Mouse (Mus musculus) T-helper 17 cell (primary cell): ENCODE measurements around the gene Arl15.

ENCODE experiments used
- in situ Hi-C, 2 experiments: fragments of 300-600 bp; cut with MboI, MseI; formaldehyde crosslinking; loops; 1 replicate in 1 of 2; 2 replicates in 1 of 2; pipeline ENCODE4 v1.15.1; 2025; ENCODE audit warnings: high pct_unique_total_duplicates in 2 of 2

Gene Arl15

GRCm38 (mm10) chr13:113842411-113843309 lies 48.4 kb downstream of the Arl15 start:
- in situ Hi-C loops = loop anchor here in 1 of 2 experiments (5.0 kb wide), 1 partner anchor 395 kb away; no protein-coding TSS in a partner anchor

GRCm38 (mm10) chr13:113843310-113843649 lies 49.0 kb downstream of the Arl15 start:
- in situ Hi-C loops = loop anchor here in 1 of 2 experiments (5.0 kb wide), 1 partner anchor 396 kb away; no protein-coding TSS in a partner anchor

DNA sequence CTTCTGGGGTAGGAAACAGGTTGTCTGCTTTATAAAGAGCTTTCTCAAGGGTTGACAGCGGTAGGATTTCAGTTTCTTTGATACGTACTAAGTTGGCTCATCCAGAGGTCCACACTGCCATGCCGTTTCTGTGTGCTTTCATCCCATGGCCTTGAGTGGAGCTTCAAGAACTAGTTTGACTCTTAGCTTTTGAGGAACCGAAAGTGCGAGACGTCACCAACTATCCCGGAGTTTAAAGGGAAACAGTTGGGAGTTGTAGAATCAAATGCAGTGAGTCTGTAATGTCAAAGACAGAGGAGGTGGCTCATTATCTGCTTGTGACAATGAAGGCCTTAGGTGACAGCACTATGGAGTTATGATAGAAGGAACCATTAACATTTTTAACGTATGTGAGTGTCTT lies 49.6 kb downstream of the Arl15 start:
- in situ Hi-C loops = loop anchor here in 1 of 2 experiments (5.0 kb wide), 1 partner anchor 397 kb away; no protein-coding TSS in a partner anchor

- in situ Hi-C loops = loop anchor here in 1 of 2 experiments (5.0 kb wide), 1 partner anchor 397 kb away; no protein-coding TSS in a partner anchor
Observed at GRCm38 (mm10) chr13:113844717-113845116, 50.4 kb downstream of the Arl15 start.

- in situ Hi-C loops = no loop called here
Observed at GRCm38 (mm10) chr13:113845229-113845628, 50.9 kb downstream of the Arl15 start.

GRCm38 (mm10) chr13:113846413-113846812 lies 52.1 kb downstream of the Arl15 start:
- in situ Hi-C loops = no loop called here

- in situ Hi-C loops = no loop called here
Observed at GRCm38 (mm10) chr13:113850431-113851034, 56.2 kb downstream of the Arl15 start.

GRCm38 (mm10) chr13:113851602-113852375 lies 57.5 kb downstream of the Arl15 start:
- in situ Hi-C loops = no loop called here

GRCm38 (mm10) chr13:113852376-113852666 lies 58.0 kb downstream of the Arl15 start:
- in situ Hi-C loops = no loop called here

- in situ Hi-C loops = no loop called here
Observed at GRCm38 (mm10) chr13:113854146-113854545, 59.8 kb downstream of the Arl15 start.

DNA sequence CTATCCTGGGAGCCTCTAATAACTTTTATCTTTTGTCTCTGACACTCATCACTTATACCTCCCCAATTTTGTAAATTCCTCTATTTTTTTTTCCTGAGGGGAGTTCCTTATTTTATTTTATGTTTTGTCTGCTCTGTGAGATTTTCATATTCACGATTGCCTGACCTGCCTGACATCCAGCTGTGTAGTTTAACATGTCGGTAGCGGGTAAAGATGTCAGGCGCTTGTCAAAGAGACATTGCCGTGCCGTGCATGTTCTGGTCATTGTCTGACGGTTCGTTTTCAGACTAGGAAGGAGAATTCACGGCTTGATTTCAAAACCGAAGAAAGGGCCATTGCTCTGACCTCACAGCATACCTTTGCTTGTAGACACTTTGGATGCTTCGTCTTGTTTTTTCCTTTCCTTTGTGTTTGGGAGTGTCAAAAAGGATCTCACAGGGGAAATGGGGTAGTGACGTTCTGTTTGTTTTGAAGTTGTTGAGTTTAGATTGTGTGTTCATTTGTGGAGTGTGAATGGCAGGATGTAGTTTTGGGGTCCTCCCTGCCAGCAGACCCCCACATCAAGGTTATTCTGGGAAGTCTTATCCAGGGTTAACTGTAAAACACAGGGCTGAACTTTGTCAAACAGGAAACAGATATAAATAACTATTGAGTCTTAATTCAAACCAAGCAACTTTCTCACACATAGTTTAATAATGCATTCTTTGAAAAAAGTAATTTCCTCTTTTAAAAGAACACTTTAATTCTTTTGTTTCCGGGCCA lies 60.4 kb downstream of the Arl15 start:
- in situ Hi-C loops = no loop called here

DNA sequence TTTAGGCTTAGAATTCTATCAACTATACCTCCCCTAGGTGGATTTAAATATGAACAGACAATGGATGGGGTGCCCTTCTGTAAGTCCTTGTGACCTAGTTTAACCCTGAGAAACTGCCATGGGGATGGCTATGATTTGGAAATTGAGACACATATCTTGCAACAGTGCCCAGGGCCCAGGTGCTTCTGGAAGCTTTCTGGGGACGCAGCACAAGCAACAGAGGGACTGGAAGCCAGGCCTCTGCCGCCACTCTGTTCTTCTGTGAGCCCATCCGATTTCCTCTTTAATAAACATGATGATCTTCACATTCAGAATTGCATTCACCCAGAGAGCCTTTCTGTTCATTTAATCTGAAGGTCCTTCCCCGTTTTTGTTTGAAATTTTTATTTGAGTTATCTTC lies 62.6 kb downstream of the Arl15 start:
- in situ Hi-C loops = no loop called here

DNA sequence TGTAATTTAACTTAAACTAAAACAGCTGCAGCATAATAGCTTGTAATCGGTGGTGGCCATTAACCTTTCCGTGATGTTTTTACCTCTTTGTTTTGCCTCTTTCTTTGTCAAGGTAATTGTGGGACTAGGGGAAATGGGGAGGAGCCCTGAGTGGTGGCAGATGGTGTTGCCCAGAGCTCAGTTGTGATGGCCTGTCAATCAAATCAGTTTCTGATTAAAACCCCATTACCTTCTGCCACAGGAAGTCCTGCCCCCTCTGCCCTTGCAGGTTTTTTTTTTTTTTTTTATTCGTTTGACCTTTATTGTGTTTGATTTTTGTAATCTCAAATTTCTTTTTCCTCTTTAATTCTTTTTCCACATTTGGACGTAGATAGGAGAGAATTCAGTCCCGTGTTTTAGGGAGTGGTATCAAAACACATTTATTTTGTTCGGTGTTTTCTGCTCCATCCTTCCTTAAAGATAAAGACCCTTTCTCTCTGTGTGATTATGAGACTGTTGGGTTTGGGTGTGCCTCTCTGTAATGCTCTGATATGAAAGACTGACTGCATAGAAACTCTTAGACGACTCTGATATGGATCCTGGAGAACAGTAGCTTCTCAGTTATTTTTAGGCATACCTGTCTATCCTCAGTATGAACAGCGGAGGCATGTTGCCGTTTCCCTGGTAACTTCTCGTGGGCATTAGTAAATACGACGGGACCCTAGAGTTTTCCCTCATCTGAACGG lies 64.5 kb downstream of the Arl15 start:
- in situ Hi-C loops = no loop called here

DNA sequence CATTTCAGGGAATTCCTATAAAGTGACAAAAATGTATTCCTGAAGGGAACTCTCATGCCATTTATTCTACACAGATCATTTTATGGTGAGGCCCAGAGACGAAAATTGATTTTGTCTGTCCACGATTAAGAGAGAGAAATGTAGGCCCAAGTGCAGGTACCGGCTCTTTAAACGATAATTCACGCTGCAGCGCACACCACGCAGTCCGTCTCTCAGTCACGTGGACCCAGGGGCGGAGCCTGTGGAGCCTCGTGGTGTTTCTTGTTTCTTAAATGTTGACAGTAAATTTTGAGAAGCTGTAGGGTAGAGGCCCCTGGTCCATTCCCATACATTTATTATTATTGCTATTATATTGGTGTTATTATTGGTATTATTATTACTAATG lies 65.1 kb downstream of the Arl15 start:
- in situ Hi-C loops = no loop called here

- in situ Hi-C loops = loop anchor here in 1 of 2 experiments (5.0 kb wide), 1 partner anchor 164 kb away; no protein-coding TSS in a partner anchor
Observed at GRCm38 (mm10) chr13:113860816-113861215, 66.5 kb downstream of the Arl15 start.

DNA sequence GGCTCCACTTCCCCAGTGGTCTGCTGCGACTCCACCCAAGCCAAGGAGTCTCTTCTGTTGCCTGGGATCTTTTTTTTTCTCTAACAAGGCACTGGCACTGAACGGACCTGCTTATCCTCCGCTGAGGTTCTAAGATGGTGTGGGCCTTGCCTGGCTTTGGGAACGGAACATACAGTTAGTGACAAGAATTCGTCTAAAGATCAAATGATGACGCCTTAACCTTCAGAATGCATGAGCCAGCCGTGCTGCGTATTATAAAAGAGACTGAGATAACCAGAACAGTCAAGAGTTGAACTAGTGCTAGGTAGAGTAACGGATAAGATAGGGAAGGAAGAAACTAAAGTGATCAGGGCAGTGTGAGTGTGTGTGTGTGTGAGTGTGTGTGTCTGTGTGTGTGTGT lies 66.9 kb downstream of the Arl15 start:
- in situ Hi-C loops = loop anchor here in 1 of 2 experiments (5.0 kb wide), 1 partner anchor 164 kb away; no protein-coding TSS in a partner anchor

DNA sequence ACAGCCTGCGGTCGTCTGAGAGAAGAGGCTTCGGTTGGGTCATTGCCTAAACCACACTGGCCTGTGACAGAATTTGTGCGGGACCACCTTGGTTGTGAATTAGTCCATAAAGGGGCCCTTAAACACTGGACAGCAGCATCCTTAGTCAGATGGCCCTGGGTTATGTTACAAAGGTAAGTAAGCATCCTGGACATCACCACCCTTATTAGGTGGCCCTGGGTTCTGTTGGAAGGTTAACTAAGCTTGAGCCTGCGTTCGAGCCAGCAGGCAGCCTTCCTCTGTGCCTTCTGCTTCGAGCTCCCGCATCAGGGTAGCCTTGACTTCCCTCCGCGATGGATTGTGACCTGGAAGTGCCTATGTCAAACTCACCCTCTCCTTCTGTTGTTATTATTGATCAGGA lies 68.6 kb downstream of the Arl15 start:
- in situ Hi-C loops = loop anchor here in 1 of 2 experiments (5.0 kb wide), 1 partner anchor 166 kb away; no protein-coding TSS in a partner anchor

DNA sequence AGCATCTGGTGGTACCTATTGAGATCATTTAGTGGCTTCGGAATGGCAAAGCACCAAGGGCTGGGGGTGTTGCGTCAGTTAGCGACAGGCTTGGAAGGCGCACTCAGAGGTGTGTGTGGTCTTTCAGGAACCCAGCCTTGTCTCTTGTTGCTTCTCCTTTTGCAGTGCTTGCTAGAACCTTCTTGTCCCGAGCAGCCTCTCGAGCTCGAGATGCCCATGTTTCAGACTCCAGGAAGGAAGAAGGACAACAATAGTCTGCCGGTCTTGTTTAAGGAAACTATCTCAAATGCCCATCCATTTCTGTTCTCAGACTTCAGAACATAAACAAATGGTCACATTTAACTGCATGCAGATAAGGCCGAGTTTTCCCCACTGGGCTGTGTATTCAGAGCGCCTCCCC lies 69.4 kb downstream of the Arl15 start:
- in situ Hi-C loops = loop anchor here in 1 of 2 experiments (5.0 kb wide), 1 partner anchor 166 kb away; no protein-coding TSS in a partner anchor

DNA sequence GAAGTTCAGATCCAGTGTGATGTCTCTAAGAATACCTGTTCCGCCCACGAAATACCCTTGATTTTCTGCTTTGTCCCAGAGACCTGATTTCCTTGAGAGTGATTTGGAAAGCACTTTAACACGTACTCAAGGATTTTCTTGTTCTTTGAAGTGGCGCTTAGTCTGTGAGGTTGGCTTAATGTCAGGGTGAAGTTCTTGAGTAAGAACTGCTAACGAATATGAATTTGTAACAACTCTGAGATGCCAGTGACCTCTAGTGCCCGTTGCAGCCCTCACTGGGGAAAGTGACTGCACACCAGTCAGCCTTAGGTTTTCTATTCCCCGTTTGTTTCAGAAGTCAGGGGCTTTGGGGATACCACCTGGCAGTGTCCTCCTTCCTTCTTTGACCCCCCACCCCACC lies 70.0 kb downstream of the Arl15 start:
- in situ Hi-C loops = loop anchor here in 1 of 2 experiments (5.0 kb wide), 1 partner anchor 167 kb away; no protein-coding TSS in a partner anchor

DNA sequence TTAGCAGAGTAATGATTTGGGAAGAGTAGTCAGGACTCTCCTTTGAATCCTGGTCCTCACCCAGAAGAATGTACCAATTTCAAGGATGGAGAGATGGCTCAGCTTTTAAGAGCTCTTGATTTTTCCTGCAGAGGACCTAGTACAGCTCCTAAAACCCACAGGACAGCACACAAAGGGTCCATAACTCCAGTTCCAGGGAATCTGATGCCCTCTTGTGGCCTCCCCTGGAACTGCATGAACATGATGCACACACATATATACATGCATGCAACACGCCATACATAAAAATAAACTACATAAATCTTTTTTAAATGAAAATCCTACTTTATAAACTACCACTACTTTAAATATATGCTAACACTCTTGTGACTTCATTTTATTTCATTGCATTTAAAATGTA lies 70.6 kb downstream of the Arl15 start:
- in situ Hi-C loops = loop anchor here (5.0 kb wide), 3 partner anchors 63 to 173 kb away; no protein-coding TSS in a partner anchor
